Mouse (Mus musculus) embryonic facial prominence, embryonic 14.5 days (tissue): ENCODE data around the gene Cnr2. TPM values are rescaled to one million over a fixed set of nuclear protein-coding genes. Genes with fewer than 3 reads are reported as not detected.

Source experiments
- ATAC-seq: fragments of 200-750 bp; cut with Nextera tagmentation; 2 replicates; pipeline ENCODE4 v1.8.0; 2017; ENCODE audit warnings: low read depth, moderate number of reproducible peaks, moderate TSS enrichment
- DNase-seq: peaks from one replicate; pipeline ENCODE4 v3.0.0-alpha.2; 2015; ENCODE audit warnings: low spot score
- H3K27ac ChIP-seq: fragments of 300-500 bp; sonication (generic); replicated peaks from 2 replicates; pipeline ENCODE4 v1.5.1; 2014; ENCODE audit warnings: low read depth, mild to moderate bottlenecking, low read length, moderate library complexity
- H3K27me3 ChIP-seq: fragments of 300-500 bp; sonication (generic); replicated peaks from 2 replicates; pipeline ENCODE4 v1.6.1; 2014; ENCODE audit warnings: low read length; ENCODE audit not compliant: control insufficient read depth, insufficient read depth
- H3K36me3 ChIP-seq: fragments of 300-500 bp; sonication (generic); 2 replicates; pipeline ENCODE4 v1.6.1; 2014; ENCODE audit warnings: low read length, mixed read lengths; ENCODE audit not compliant: control insufficient read depth, insufficient read depth
- H3K4me1 ChIP-seq: fragments of 300-500 bp; sonication (generic); 2 replicates; pipeline ENCODE4 v1.6.1; 2014; ENCODE audit warnings: antibody characterized with exemption, low read length; ENCODE audit not compliant: control insufficient read depth, insufficient read depth
- H3K4me2 ChIP-seq: fragments of 300-500 bp; sonication (generic); 2 replicates; pipeline ENCODE4 v1.6.1; 2014; ENCODE audit warnings: low read depth, mild to moderate bottlenecking, low read length, moderate library complexity, mixed read lengths
- H3K4me3 ChIP-seq: fragments of 300-500 bp; sonication (generic); 2 replicates; pipeline ENCODE4 v1.5.1; 2014; ENCODE audit warnings: low read depth, mild to moderate bottlenecking, low read length
- H3K9ac ChIP-seq: fragments of 300-500 bp; sonication (generic); 2 replicates; pipeline ENCODE4 v1.6.1; 2014; ENCODE audit warnings: low read depth, mild to moderate bottlenecking, low read length, moderate library complexity, mixed read lengths
- H3K9me3 ChIP-seq: fragments of 300-500 bp; sonication (generic); 2 replicates; pipeline ENCODE4 v1.6.1; 2016; ENCODE audit warnings: low read length; ENCODE audit not compliant: control insufficient read depth
- WGBS: fragments of 180-500 bp; shearing (Covaris S2); extraction: QIAGEN DNeasy Blood & Tissue Kit; methylation state at CpG from one replicate; pipeline ENCODE4 v1.1.7; 2014; 5-methylcytosine and 5-hydroxymethylcytosine counted together
- polyA plus RNA-seq: library from polyadenylated mRNA; unstranded; fragments of >200 nt; fragmentation: Nextera tagmentation; extraction: Ambion mirVana; gene quantifications from 2 replicates; pipeline ENCODE4 v1.2.1, GENCODE M21; 2014

The Cnr2 gene
- polyA plus RNA-seq, 1 experiment from 2014 or later = 1.1 TPM

GRCm38 (mm10) chr4:135906633-135907032 lies 11.4 kb downstream of the Cnr2 start:
- Histone ChIP-seq H3K4me2 (no peak overlapping the region), H3K9me3 (no peaks in the 10 kb centered on the region), H3K4me3 (no peak overlapping the region), H3K27ac (no peak overlapping the region), H3K9ac (no peak overlapping the region), H3K36me3 (no peaks in the 10 kb centered on the region), H3K27me3 (no peaks in the 10 kb centered on the region), H3K4me1 (no peaks in the 10 kb centered on the region)
- DNase-seq = no peak
- WGBS = 74% methylated on average over 3 of the region's 3 CpGs
- ATAC-seq = no peak

- H3K27ac ChIP-seq = no peak overlapping the region
- DNase-seq (no peak), ATAC-seq (no peak)
- no peaks in the 10 kb centered on the region for H3K36me3 ChIP-seq
- no peak overlapping the region for H3K4me2 ChIP-seq
- H3K27me3 ChIP-seq = no peaks in the 10 kb centered on the region
- no peaks in the 10 kb centered on the region for H3K4me1 ChIP-seq
- WGBS = 54% methylated on average over 13 of the region's 13 CpGs
- no peak overlapping the region for H3K9ac ChIP-seq
- no peaks in the 10 kb centered on the region for H3K9me3 ChIP-seq
- H3K4me3 ChIP-seq = no peak overlapping the region
Observed at GRCm38 (mm10) chr4:135909326-135910066, 14.3 kb downstream of the Cnr2 start.

DNA sequence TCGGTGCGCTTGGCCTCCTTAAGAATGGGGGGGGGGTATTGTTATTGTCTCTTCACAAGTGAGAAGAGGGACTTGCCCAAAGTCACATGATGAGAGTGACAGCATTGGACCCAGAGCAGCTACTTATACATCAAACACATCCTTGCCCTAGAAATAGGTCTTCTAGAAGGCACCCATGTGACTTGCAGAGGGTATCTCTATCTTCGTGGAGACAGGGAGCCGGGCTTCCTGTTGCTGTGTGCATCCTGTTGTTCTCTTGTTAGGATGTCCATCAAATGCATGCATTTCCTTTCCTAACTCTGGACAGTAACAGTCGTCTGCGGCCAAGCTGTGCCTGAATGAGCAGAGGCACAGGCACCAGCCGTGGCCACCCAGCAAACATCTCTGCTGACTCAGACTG lies 16.3 kb downstream of the Cnr2 start:
- Histone ChIP-seq H3K4me2 (no peak overlapping the region), H3K9me3 (no peaks in the 10 kb centered on the region), H3K9ac (no peak overlapping the region), H3K27me3 (no peaks in the 10 kb centered on the region), H3K36me3 (no peaks in the 10 kb centered on the region), H3K4me3 (no peak overlapping the region), H3K4me1 (no peaks in the 10 kb centered on the region), H3K27ac (no peak overlapping the region)
- ATAC-seq (no peak), DNase-seq (no peak)
- WGBS = 62% methylated on average over 7 of the region's 7 CpGs

GRCm38 (mm10) chr4:135912164-135912563 lies 17.0 kb downstream of the Cnr2 start:
- DNase-seq = no peak
- Histone ChIP-seq H3K9me3 (no peaks in the 10 kb centered on the region), H3K36me3 (no peaks in the 10 kb centered on the region), H3K4me1 (no peaks in the 10 kb centered on the region), H3K4me3 (no peak overlapping the region), H3K4me2 (no peak overlapping the region), H3K9ac (no peak overlapping the region), H3K27me3 (no peaks in the 10 kb centered on the region), H3K27ac (no peak overlapping the region)
- ATAC-seq = no peak
- 49% methylated on average over 3 of the region's 3 CpGs for WGBS

GRCm38 (mm10) chr4:135912835-135913234 lies 17.6 kb downstream of the Cnr2 start:
- 34% methylated on average over 3 of the region's 3 CpGs for WGBS
- Histone ChIP-seq H3K4me3 (no peak overlapping the region), H3K27me3 (no peaks in the 10 kb centered on the region), H3K27ac (no peak overlapping the region), H3K4me2 (no peak overlapping the region), H3K9ac (no peak overlapping the region), H3K36me3 (no peaks in the 10 kb centered on the region), H3K9me3 (no peaks in the 10 kb centered on the region), H3K4me1 (no peaks in the 10 kb centered on the region)
- DNase-seq (peak; percentile 51), ATAC-seq (peak; percentile 78)

- no peaks in the 10 kb centered on the region for H3K9me3 ChIP-seq
- no peak overlapping the region for H3K4me2 ChIP-seq
- no peak for DNase-seq
- H3K9ac ChIP-seq = no peak overlapping the region
- H3K4me3 ChIP-seq = no peak overlapping the region
- WGBS = 73% methylated on average over 4 of the region's 4 CpGs
- H3K27ac ChIP-seq = no peak overlapping the region
- no peaks in the 10 kb centered on the region for H3K36me3 ChIP-seq
- H3K4me1 ChIP-seq = no peaks in the 10 kb centered on the region
- ATAC-seq = no peak
- H3K27me3 ChIP-seq = no peaks in the 10 kb centered on the region
Observed at GRCm38 (mm10) chr4:135913433-135913832, 18.2 kb downstream of the Cnr2 start.

- no peak overlapping the region for H3K9ac ChIP-seq
Observed at GRCm38 (mm10) chr4:135918635-135919279, 23.6 kb downstream of the Cnr2 start.

DNA sequence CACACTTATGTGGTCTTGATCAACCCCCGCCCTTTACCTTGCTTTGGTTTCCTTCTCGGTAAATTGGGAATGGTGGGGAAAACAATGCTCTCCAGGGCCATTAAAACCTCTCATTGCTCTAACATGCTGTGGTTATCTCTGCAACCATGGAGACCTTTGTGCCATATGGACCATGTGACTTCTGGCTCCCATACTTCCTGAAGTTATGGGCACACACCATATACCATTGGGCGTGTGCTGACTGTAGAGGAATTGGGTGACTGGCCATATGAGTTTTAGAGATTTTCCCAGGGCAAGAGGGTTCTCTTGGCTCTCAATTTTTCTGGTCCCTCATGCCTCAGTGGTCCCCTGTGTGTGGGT lies 24.1 kb downstream of the Cnr2 start:
- no peak overlapping the region for H3K4me3 ChIP-seq
- peaks cover 5% of the 10 kb centered on the region for H3K4me1 ChIP-seq
- H3K27ac ChIP-seq = no peak overlapping the region
- no peak overlapping the region for H3K4me2 ChIP-seq
- ATAC-seq (no peak), DNase-seq (no peak)
- no peaks in the 10 kb centered on the region for H3K9me3 ChIP-seq
- H3K36me3 ChIP-seq = 0 out of 2 replicates have a peak, but pooled peaks cover 6% of the 10 kb centered on the region
- WGBS = 94% methylated on average over 3 of the region's 3 CpGs
- no peak overlapping the region for H3K9ac ChIP-seq
- no peaks in the 10 kb centered on the region for H3K27me3 ChIP-seq

More at GRCm38 (mm10) chr4:135918635-135919279, 23.6 kb downstream of the Cnr2 start:
- H3K4me2 ChIP-seq = no peak overlapping the region
- 85% methylated on average over 13 of the region's 13 CpGs for WGBS
- no peak overlapping the region for H3K27ac ChIP-seq
- H3K27me3 ChIP-seq = no peaks in the 10 kb centered on the region
- no peak overlapping the region for H3K4me3 ChIP-seq
- ATAC-seq (no peak), DNase-seq (no peak)
- H3K36me3 ChIP-seq = 0 out of 2 replicates have a peak, but pooled peaks cover 6% of the 10 kb centered on the region
- H3K9me3 ChIP-seq = no peaks in the 10 kb centered on the region
- H3K4me1 ChIP-seq = peaks cover 5% of the 10 kb centered on the region
